Mouse (Mus musculus) intestine, embryonic 14.5 days (tissue): ENCODE results near the gene Shank1. TPM values are rescaled to one million over a fixed set of nuclear protein-coding genes. Genes with fewer than 3 reads are reported as not detected.

ENCODE experiments used
- ATAC-seq: fragments of 200-750 bp; cut with Nextera tagmentation; replicated peaks from 2 replicates; pipeline ENCODE4 v1.8.0; 2017; ENCODE audit warnings: low read depth, moderate number of reproducible peaks, moderate TSS enrichment, moderate library complexity; ENCODE audit not compliant: low FRiP score, low TSS enrichment
- DNase-seq: peaks from one replicate; pipeline ENCODE4 v3.0.0-alpha.2; 2018; ENCODE audit warnings: low spot score
- H3K27ac ChIP-seq: fragments of 300-500 bp; sonication (generic); 2 replicates; pipeline ENCODE4 v1.5.1; 2014; ENCODE audit warnings: low read depth, mild to moderate bottlenecking, control low read depth
- H3K27me3 ChIP-seq: fragments of 300-500 bp; sonication (generic); replicated peaks from 2 replicates; pipeline ENCODE4 v1.6.1; 2014; ENCODE audit warnings: low read length, control low read depth; ENCODE audit not compliant: control insufficient read depth, insufficient read depth
- H3K36me3 ChIP-seq: fragments of 300-500 bp; sonication (generic); 2 replicates; pipeline ENCODE4 v1.6.1; 2014; ENCODE audit warnings: low read length, control low read depth; ENCODE audit not compliant: control insufficient read depth, insufficient read depth
- H3K4me1 ChIP-seq: fragments of 300-500 bp; sonication (generic); replicated peaks from 2 replicates; pipeline ENCODE4 v1.6.1; 2014; ENCODE audit warnings: low read length, control low read depth, mixed read lengths; ENCODE audit not compliant: control insufficient read depth, insufficient read depth
- H3K4me2 ChIP-seq: fragments of 300-500 bp; sonication (generic); 2 replicates; pipeline ENCODE4 v1.6.1; 2014; ENCODE audit warnings: low read length
- H3K4me3 ChIP-seq: fragments of 300-500 bp; sonication (generic); 2 replicates; pipeline ENCODE4 v1.5.1; 2014; ENCODE audit warnings: low read depth, low read length, control low read depth, mixed read lengths
- H3K9ac ChIP-seq: fragments of 300-500 bp; sonication (generic); 2 replicates; pipeline ENCODE4 v1.6.1; 2014; ENCODE audit warnings: mild to moderate bottlenecking, low read length
- H3K9me3 ChIP-seq: fragments of 300-500 bp; sonication (generic); 2 replicates; pipeline ENCODE4 v1.6.1; 2016; ENCODE audit warnings: low read length, control low read depth; ENCODE audit not compliant: control insufficient read depth
- WGBS: fragments of 180-500 bp; shearing (Covaris S2); extraction: QIAGEN DNeasy Blood & Tissue Kit; methylation state at CpG from one replicate; pipeline ENCODE4 v1.1.7; 2014; 5-methylcytosine and 5-hydroxymethylcytosine counted together
- polyA plus RNA-seq: library from polyadenylated mRNA; unstranded; fragments of >200 nt; fragmentation: Nextera tagmentation; extraction: Ambion mirVana; gene quantifications from 2 replicates; pipeline ENCODE4 v1.2.1, GENCODE M21; 2014

Shank1 gene
- polyA plus RNA-seq, 1 experiment from 2014 or later: 3.0 TPM

DNA sequence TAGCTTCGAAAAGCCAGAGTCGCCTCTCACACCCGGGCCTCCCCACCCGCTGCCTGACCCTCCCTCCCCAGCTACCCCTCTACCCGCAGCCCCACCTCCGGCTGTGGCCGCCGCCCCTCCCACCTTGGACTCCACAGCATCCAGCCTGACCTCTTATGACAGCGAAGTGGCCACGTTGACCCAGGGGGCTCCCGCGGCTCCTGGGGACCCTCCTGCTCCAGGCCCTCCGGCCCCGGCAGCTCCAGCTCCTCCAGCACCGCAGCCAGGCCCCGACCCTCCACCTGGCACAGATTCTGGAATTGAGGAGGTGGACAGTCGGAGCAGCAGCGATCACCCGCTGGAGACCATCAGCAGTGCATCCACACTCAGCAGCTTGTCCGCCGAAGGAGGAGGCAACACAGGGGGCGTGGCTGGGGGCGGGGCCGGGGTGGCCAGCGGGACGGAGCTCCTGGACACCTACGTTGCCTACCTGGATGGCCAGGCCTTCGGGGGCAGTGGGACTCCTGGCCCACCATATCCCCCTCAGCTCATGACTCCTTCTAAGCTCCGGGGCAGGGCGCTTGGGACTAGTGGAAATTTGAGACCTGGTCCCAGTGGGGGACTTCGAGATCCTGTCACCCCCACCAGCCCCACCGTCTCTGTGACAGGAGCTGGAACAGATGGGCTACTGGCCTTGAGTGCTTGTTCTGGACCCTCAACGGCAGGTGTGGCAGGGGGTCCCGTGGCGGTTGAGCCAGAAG lies 43.7 kb downstream of the Shank1 start:
- Histone ChIP-seq H3K9ac (no peak overlapping the region), H3K36me3 (no peaks in the 10 kb centered on the region), H3K4me1 (peaks cover 35% of the 10 kb centered on the region), H3K27ac (no peak overlapping the region), H3K27me3 (peaks cover 80% of the 10 kb centered on the region), H3K9me3 (no peaks in the 10 kb centered on the region), H3K4me3 (peak overlapping the region; percentile 18; the same call in 1 of the 2 replicates), H3K4me2 (peak overlapping the region; percentile 26)
- no peak for ATAC-seq
- no peak for DNase-seq
- 3% methylated on average over 35 of the region's 35 CpGs for WGBS

DNA sequence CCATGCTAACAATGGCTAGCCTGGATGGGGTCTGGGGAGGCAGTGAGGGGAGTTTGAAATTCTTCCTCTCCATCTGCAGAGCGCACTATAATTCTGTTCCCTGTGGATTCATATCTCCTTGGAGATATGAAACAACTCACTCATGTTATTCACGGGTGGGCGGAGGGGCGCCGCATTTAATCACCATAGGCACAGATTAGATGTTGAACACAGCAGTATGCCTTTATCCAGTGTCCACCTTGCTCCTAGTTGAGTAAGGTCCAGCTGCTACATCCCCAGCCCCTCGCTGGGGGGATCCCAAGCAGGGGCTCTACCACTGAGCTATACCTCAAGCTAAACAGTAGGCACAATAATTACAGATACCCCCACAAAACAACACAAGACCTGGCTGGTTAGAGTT lies 45.4 kb downstream of the Shank1 start:
- Histone ChIP-seq H3K4me3 (no peak overlapping the region), H3K36me3 (no peaks in the 10 kb centered on the region), H3K9ac (no peak overlapping the region), H3K27me3 (peaks cover 80% of the 10 kb centered on the region), H3K9me3 (no peaks in the 10 kb centered on the region), H3K4me2 (no peak overlapping the region), H3K27ac (no peak overlapping the region), H3K4me1 (peaks cover 46% of the 10 kb centered on the region)
- ATAC-seq: no peak
- 77% methylated on average over 6 of the region's 6 CpGs for WGBS
- DNase-seq: no peak

DNA sequence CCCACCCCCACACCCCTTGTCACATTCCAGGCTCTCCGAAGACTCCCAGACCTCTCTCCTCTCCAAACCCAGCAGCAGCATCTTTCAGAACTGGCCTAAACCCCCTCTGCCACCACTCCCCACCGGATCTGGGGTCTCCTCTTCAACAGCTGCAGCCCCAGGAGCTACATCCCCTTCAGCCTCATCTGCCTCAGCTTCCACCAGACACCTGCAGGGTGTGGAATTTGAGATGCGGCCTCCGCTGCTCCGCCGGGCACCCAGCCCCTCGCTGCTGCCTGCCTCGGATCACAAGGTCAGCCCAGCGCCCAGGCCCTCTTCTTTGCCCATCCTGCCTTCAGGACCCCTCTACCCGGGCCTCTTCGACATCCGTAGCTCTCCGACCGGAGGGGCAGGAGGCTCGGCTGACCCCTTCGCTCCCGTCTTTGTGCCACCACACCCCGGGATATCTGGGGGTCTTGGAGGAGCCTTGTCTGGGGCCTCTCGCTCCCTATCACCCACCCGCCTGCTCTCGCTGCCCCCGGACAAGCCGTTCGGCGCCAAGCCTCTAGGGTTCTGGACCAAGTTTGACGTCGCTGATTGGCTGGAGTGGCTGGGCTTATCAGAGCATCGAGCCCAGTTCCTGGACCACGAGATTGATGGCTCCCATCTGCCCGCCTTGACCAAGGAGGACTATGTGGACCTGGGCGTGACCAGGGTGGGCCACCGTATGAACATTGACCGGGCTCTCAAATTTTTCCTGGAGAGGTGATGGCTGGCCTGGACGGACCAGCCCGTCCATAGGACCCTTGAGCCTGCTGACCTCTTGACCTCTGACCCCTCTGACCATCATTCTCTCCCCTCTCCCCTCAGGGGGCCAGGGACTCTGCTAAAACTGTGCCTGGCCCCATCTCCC lies 46.8 kb downstream of the Shank1 start:
- H3K4me3 ChIP-seq: peak overlapping the region; percentile 18
- WGBS: 3% methylated on average over 35 of the region's 35 CpGs
- H3K9ac ChIP-seq: 0 out of 2 replicates have a peak overlapping the region, but pooled peaks have one; percentile 25
- H3K4me2 ChIP-seq: peak overlapping the region; percentile 46
- no peak overlapping the region for H3K27ac ChIP-seq
- DNase-seq (no peak), ATAC-seq (no peak)
- H3K4me1 ChIP-seq: peaks cover 44% of the 10 kb centered on the region
- no peaks in the 10 kb centered on the region for H3K36me3 ChIP-seq
- H3K27me3 ChIP-seq: peaks cover 77% of the 10 kb centered on the region
- H3K9me3 ChIP-seq: no peaks in the 10 kb centered on the region

DNA sequence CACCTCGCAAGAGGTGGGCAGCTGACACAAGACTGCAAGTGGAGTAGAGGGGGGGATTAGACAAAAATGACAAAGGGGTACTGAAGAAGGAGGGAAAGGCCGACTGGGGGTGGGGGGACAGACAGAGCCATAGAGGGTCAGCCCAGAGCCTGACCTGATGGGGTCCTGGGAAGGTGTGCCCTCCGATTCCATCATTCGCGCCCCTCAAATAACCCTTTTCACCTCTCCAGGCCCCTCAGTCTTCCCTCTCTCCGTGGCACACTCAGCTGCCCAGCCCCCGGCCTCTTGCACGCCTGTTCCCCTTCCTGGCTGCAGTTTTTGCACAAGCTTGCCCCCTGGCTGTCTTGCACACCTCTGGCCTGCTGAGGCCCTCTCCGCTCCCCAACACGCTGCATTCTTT lies 47.5 kb downstream of the Shank1 start:
- Histone ChIP-seq H3K9me3 (no peaks in the 10 kb centered on the region), H3K27me3 (peaks cover 71% of the 10 kb centered on the region), H3K4me2 (peak overlapping the region; percentile 46), H3K4me3 (peak overlapping the region; percentile 18; the same call in 1 of the 2 replicates), H3K9ac (no peak overlapping the region), H3K36me3 (no peaks in the 10 kb centered on the region), H3K4me1 (peaks cover 41% of the 10 kb centered on the region), H3K27ac (no peak overlapping the region)
- no peak for ATAC-seq
- DNase-seq: no peak
- WGBS: 19% methylated on average over 10 of the region's 10 CpGs

DNA sequence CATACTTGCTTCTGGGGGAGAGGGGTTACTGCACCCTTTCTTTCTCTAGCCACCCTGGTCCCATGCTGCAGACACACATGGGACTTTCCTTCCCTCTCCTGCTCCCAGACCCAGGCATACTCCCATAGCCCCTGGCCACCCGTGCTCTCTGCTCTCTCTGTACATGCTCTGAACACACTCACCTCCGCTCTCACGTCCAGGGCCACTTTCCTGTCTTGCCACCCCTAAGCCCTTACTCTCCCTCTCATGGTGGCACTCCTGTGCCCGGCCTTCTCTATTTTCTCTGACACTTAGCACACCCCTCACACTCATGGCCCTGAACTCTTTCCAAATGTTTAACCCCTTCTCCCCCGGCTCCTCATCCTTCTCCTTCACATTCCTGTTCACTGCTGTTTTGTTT lies 48.0 kb downstream of the Shank1 start:
- Histone ChIP-seq H3K4me1 (peaks cover 36% of the 10 kb centered on the region), H3K36me3 (no peaks in the 10 kb centered on the region), H3K4me2 (peak overlapping the region; percentile 46), H3K4me3 (0 out of 2 replicates have a peak overlapping the region, but pooled peaks have one; percentile 8), H3K27me3 (peaks cover 66% of the 10 kb centered on the region), H3K9ac (no peak overlapping the region), H3K9me3 (no peaks in the 10 kb centered on the region), H3K27ac (no peak overlapping the region)
- 20% methylated on average over 5 of the region's 5 CpGs for WGBS
- ATAC-seq (no peak), DNase-seq (no peak)

DNA sequence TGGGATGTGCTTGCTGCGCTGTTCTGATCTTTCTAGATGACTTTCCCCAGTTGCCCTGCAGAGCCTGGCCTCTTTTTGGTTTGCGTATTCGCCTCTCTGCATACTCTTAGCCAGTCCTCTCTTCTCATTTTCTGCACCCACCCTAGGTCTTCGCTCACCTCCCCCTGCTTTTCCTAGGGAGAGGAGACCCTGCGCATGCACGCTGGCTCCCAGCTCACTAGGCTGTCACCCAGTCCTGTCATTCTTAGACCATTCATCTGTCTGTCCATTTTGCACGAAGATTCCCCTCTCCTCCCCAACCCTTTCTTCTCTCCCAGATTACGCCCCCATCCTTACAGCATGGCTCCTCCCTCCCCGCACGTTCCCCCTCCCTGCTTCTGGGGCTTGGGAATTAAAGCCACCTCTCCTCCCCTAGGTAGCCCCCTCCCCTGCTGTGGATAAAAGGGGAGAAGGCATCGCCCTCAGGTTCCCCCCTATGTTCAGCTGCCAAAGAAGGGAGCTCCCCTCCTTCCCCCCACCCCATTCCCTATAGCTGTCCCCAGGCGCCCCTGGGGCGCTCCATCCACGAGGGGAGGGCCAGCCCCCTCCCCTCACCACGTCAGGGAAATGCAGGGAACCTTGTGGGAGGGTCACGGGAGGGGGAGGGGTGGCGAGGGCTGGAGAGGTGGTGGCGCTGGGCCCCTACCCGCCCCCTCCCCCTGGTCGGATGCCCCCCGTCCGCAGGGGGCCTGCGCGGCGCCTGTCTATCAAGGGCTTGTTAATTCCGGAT lies 49.0 kb downstream of the Shank1 start:
- Histone ChIP-seq H3K4me3 (peak overlapping the region; percentile 42), H3K4me2 (peak overlapping the region; percentile 70), H3K36me3 (no peaks in the 10 kb centered on the region), H3K4me1 (peaks cover 26% of the 10 kb centered on the region), H3K9me3 (no peaks in the 10 kb centered on the region), H3K27me3 (peaks cover 55% of the 10 kb centered on the region), H3K27ac (peak overlapping the region; percentile 22; the same call in 1 of the 2 replicates), H3K9ac (peak overlapping the region; percentile 34)
- 5% methylated on average over 25 of the region's 26 CpGs for WGBS
- ATAC-seq: 0 out of 2 replicates have a peak, but pooled peaks have one; percentile 7
- no peak for DNase-seq

DNA sequence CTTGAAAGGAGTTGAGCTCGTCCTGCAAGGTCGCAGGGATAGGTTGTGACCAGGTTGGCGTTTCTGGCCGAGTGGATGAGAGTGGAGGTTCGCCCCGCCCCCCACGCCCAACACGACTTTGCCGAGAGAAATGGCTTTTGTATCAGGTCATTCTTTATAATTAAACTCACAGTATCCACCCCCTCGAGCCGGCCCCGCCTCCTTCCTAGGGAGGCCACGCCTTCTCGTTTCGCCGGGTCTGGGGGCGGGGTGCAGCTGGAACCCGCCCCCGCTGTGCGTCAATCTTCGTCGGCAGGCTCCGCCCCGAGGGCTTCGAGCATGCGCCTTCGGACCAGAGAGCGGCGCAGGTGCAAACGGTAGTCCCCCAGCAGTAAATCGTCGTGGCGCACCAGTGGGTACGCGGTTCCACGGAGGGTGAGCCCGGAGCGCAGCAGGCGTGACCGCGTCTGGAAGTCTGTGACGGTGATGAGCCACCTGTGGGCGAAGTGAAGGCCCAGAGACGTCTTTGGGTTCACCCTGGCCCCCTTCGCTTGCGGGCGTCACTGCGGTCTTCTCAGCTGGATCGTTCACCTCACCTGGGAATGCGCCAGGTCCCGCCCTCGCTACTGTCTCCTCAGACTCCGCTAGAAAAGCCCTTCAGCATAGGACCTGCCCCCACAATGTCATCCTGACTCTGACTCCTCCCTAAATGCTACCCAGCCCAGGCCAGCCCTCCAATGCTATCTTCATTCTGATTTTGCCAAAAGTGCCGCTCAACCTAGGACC lies 50.0 kb downstream of the Shank1 start:
- H3K4me2 ChIP-seq: peak overlapping the region; percentile 70
- peak overlapping the region; percentile 34 for H3K9ac ChIP-seq
- ATAC-seq: peak; percentile 66
- peak overlapping the region; percentile 22; the same call in 1 of the 2 replicates for H3K27ac ChIP-seq
- H3K4me1 ChIP-seq: peaks cover 26% of the 10 kb centered on the region
- no peaks in the 10 kb centered on the region for H3K36me3 ChIP-seq
- under 1% methylated on average over 54 of the region's 54 CpGs for WGBS
- DNase-seq: peak; percentile 97
- H3K9me3 ChIP-seq: no peaks in the 10 kb centered on the region
- peaks cover 45% of the 10 kb centered on the region for H3K27me3 ChIP-seq
- H3K4me3 ChIP-seq: peak overlapping the region; percentile 42
